Mouse (Mus musculus) forebrain, embryonic 11.5 days (tissue): ENCODE measurements at regions not wholly inside any gene's neighbourhood (a gene's known extent, or its start where the extent isn't known, plus 50 kb on each side); places are given as distances from the start of the nearest gene placed in this dataset.

Source experiments
- ATAC-seq: fragments of 200-750 bp; cut with Nextera tagmentation; replicated peaks from 2 replicates; pipeline ENCODE4 v1.8.0; 2017; ENCODE audit warnings: moderate TSS enrichment; ENCODE audit not compliant: low FRiP score
- DNase-seq: peaks from one replicate; pipeline ENCODE4 v3.0.0-alpha.2; 2017; ENCODE audit warnings: low spot score
- H3K27ac ChIP-seq: fragments of 300-500 bp; sonication (generic); 2 replicates; pipeline ENCODE4 v1.5.1; 2014; ENCODE audit warnings: low read depth, low read length
- H3K27me3 ChIP-seq: fragments of 300-500 bp; sonication (generic); 2 replicates; pipeline ENCODE4 v1.6.1; 2014; ENCODE audit warnings: mild to moderate bottlenecking, low read length, mixed read lengths; ENCODE audit not compliant: control insufficient read depth, insufficient read depth
- H3K36me3 ChIP-seq: fragments of 300-500 bp; sonication (generic); 2 replicates; pipeline ENCODE4 v1.6.1; 2014; ENCODE audit warnings: mild to moderate bottlenecking, low read length, moderate library complexity, mixed read lengths; ENCODE audit not compliant: control insufficient read depth, insufficient read depth
- H3K4me1 ChIP-seq: fragments of 300-500 bp; sonication (generic); replicated peaks from 2 replicates; pipeline ENCODE4 v1.6.1; 2014; ENCODE audit warnings: low read length, mixed read lengths; ENCODE audit not compliant: control insufficient read depth, insufficient read depth
- H3K4me2 ChIP-seq: fragments of 300-500 bp; sonication (generic); 2 replicates; pipeline ENCODE4 v1.6.1; 2014; ENCODE audit warnings: low read depth, mild to moderate bottlenecking, low read length, moderate library complexity, mixed read lengths; ENCODE audit not compliant: severe bottlenecking
- H3K4me3 ChIP-seq: fragments of 300-500 bp; sonication (generic); 2 replicates; pipeline ENCODE4 v1.5.1; 2014; ENCODE audit warnings: low read depth, low read length
- H3K9ac ChIP-seq: fragments of 300-500 bp; sonication (generic); 2 replicates; pipeline ENCODE4 v1.6.1; 2014; ENCODE audit warnings: low read length
- H3K9me3 ChIP-seq: fragments of 300-500 bp; sonication (generic); 2 replicates; pipeline ENCODE4 v1.6.1; 2016; ENCODE audit warnings: low read length, mixed read lengths; ENCODE audit not compliant: control insufficient read depth
- WGBS: fragments of 180-500 bp; shearing (Covaris S2); extraction: QIAGEN DNeasy Blood & Tissue Kit; methylation state at CpG from one replicate; pipeline ENCODE4 v1.1.7; 2014; 5-methylcytosine and 5-hydroxymethylcytosine counted together

DNA sequence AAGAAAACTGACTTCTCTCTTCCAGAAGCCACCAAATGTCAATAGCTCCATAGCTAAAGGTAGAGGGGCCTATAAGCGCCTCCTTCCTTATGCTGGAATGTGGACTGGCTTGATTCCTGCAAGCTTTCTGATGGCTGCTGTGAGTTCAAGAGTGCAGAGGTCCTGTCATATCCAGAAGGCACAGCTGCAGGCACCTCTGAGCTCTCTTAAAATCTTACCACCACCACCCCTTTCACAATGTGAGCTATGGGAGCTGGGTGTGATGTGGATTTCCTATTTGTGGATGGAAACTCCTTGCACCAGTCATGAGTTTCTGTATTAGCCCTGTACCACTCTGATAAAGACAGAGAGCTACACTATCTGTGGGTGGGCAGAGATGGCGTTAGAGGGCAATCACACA is 161.2 kb upstream of the Sox2 start:
- no peak for DNase-seq

DNA sequence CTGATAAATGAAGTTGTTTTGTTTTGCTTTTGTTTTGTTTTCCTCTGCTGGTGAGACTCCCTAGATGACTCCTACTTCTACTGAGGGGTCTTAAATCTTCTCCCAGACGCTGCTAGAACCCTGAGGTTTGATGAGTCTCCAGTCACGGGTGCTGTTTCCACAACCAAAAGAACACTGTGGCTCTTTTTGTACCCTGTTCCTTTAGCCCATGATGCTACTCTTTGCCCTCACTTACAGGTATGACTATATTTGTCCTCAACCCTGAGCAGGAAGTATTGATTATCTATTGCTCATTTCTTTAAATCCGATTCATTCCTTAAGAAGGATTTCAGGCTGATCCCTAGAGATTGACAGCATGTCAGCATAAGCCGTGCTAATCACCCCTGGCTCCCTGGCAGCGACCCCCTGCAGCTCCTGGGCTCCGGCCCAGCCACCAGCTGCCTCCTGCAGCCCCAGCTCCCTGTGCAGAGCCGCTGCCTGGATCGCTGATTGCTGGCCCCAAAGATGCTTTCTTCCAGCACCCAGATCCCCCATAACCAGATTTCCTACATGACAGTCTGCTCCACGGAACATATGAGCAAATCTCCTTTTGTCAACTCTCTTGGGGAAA is 163.7 kb upstream of the Sox2 start:
- no peak overlapping the region for H3K9ac ChIP-seq
- H3K4me2 ChIP-seq, result no peak overlapping the region
- H3K27me3 ChIP-seq, result no peaks in the 10 kb centered on the region
- H3K9me3 ChIP-seq, result no peaks in the 10 kb centered on the region
- H3K27ac ChIP-seq, result no peak overlapping the region
- DNase-seq (no peak), ATAC-seq (no peak)
- peaks cover 4% of the 10 kb centered on the region; the same call in 1 of the 2 replicates for H3K4me1 ChIP-seq
- no peak overlapping the region for H3K4me3 ChIP-seq
- no peaks in the 10 kb centered on the region for H3K36me3 ChIP-seq
- 6% methylated on average over 9 of the region's 9 CpGs for WGBS

More for the DNA sequence above, 161.2 kb upstream of the Sox2 start:
- Histone ChIP-seq H3K4me3 (no peak overlapping the region), H3K9ac (no peak overlapping the region), H3K27ac (no peak overlapping the region), H3K27me3 (no peaks in the 10 kb centered on the region), H3K4me1 (peaks cover 4% of the 10 kb centered on the region; the same call in 1 of the 2 replicates), H3K9me3 (no peaks in the 10 kb centered on the region), H3K36me3 (no peaks in the 10 kb centered on the region), H3K4me2 (no peak overlapping the region)
- WGBS, result 79% methylated on average over 2 of the region's 2 CpGs
- ATAC-seq, result no peak

DNA sequence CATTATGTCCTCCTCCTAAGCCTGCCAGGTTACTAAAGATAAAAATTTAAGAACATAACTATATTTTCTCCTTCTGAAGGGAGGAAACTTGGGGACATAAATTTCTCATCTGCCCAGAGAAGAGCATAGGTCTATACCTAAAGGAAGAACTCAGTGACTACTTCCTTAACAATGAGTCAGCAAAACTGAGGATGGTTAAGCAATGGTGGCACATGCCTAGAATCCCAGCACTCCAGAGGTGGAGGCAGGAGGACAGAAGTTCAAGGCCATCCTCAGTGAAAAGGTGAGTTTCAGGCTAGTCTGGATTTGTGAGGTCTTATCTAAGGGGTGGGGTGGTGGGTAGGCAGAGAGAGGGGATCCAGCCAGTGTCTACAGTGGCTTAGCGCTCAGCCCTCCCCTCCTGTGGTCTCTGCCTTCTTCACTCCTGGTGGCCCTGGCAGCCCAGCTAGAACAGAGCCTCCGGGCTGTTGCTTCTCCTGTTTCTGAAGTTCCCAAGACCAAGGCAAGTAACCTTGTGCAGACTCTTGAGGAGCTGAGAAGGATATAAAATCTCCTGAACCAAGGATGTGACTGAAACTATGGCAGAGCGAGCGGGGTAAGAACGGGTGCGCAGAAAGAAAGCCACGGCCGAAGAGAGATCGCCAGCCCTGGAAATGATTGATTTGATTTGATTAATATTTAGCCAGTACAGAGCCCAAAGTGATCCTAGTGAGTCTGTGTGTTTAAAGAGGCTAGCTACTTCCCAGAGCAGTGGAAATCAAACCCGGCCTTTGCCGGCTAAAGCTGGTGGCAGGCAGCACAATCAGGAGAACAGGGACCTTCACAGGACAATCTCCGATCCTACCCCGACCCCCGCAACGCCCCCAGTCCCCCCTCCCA is 164.6 kb upstream of the Sox2 start:
- no peaks in the 10 kb centered on the region for H3K36me3 ChIP-seq
- H3K4me1 ChIP-seq, result peaks cover 4% of the 10 kb centered on the region; the same call in 1 of the 2 replicates
- no peak overlapping the region for H3K4me3 ChIP-seq
- no peak for ATAC-seq
- H3K9ac ChIP-seq, result no peak overlapping the region; the same call in 1 of the 2 replicates
- WGBS, result 42% methylated on average over 15 of the region's 15 CpGs
- no peak overlapping the region for H3K27ac ChIP-seq
- no peak for DNase-seq
- no peaks in the 10 kb centered on the region for H3K9me3 ChIP-seq
- no peak overlapping the region for H3K4me2 ChIP-seq
- no peaks in the 10 kb centered on the region for H3K27me3 ChIP-seq

DNA sequence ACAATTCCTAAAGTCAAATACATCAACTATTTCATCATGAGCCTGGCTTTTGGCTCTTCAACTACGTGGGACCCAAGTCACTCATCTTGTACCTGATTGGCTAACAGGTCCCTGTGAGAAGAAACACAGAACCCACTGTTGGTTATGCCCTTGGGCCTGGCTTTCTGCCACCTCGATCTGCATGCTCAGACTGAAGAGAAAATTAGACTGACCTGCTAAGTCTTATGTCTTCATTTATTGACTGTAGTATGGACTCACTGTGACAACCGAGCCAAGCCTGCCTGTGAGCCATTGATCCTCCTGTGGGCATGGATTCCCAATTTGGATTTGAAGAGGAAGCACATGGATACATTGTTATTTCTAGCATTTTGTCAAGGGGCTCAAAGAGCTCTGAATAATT is 166.3 kb upstream of the Sox2 start:
- DNase-seq, result no peak
- Histone ChIP-seq H3K9ac (no peak overlapping the region), H3K36me3 (no peaks in the 10 kb centered on the region), H3K27me3 (no peaks in the 10 kb centered on the region), H3K4me3 (no peak overlapping the region), H3K4me1 (peaks cover 4% of the 10 kb centered on the region; the same call in 1 of the 2 replicates), H3K9me3 (no peaks in the 10 kb centered on the region), H3K4me2 (no peak overlapping the region), H3K27ac (no peak overlapping the region)
- no peak for ATAC-seq
- 83% methylated on average over 3 of the region's 3 CpGs for WGBS

DNA sequence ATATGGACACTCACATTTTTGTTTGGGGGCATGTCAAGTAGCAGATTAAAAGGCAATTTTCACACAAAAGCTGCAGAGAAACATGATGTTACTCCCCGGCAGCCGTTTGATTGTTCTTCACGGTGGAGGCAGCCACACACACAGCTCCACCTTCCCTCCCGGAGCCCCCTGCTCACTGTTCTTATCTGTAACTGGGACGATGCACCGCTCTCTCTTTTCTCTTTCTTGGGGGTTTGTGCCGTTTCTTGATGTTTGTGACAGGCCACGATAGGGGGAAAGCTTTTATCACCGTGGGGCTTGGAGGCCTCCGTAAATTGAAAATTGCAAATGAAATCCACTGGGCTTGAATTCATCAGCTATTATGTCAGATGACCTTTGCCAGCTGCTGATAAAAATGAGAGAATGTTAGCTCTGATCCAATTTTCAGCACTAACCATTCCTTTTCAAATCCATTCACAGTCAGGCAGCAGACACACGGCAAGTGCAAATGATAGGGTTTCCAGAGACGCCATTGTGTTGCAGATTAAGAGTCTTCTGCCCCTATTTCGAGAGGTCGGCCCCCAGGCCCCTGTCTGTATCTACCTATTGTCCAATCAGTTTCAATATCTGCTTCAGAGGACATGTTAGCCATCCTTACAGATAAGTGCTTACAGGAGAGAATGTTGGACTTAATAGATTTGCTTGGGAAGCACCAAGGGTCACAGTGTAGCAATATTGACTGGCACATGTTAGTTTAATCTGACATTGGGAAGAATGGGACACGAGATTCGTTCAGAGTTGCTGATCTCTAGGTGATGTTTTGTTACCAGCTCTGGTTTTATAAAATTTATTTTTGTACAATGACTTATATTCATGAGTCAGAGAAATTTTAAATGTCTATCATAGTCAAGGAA is 168.1 kb upstream of the Sox2 start:
- ATAC-seq, result no peak
- H3K4me2 ChIP-seq, result no peak overlapping the region
- DNase-seq, result no peak
- no peak overlapping the region for H3K4me3 ChIP-seq
- no peak overlapping the region; the same call in 1 of the 2 replicates for H3K9ac ChIP-seq
- peaks cover 4% of the 10 kb centered on the region; the same call in 1 of the 2 replicates for H3K4me1 ChIP-seq
- no peaks in the 10 kb centered on the region for H3K9me3 ChIP-seq
- 27% methylated on average over 16 of the region's 16 CpGs for WGBS
- H3K27ac ChIP-seq, result no peak overlapping the region
- H3K36me3 ChIP-seq, result no peaks in the 10 kb centered on the region
- no peaks in the 10 kb centered on the region for H3K27me3 ChIP-seq

DNA sequence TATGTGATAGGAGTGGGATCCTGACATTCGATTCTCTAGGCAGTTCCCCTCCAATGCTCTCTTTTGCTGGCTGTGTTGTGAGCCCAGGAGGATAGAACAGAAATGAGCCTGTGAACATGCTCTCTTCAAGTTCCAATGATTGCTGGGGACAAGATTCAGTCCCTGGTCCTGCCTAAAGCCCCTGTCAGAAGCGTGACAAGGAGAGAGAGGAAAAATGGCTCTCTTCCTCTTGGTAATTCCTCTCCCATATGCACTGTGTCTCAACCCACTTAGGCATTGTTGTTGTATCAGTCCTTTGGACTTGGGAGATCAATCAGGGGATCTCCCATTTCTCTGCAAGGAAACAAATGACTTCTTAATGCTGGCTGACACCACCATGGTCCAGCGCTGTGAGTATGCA is 168.9 kb upstream of the Sox2 start:
- Histone ChIP-seq H3K9me3 (no peaks in the 10 kb centered on the region), H3K4me2 (no peak overlapping the region), H3K4me3 (no peak overlapping the region), H3K9ac (no peak overlapping the region), H3K36me3 (no peaks in the 10 kb centered on the region), H3K4me1 (peaks cover under 1% of the 10 kb centered on the region; the same call in 1 of the 2 replicates), H3K27ac (no peak overlapping the region), H3K27me3 (no peaks in the 10 kb centered on the region)
- ATAC-seq, result no peak
- 56% methylated on average over 3 of the region's 3 CpGs for WGBS
- DNase-seq, result no peak

DNA sequence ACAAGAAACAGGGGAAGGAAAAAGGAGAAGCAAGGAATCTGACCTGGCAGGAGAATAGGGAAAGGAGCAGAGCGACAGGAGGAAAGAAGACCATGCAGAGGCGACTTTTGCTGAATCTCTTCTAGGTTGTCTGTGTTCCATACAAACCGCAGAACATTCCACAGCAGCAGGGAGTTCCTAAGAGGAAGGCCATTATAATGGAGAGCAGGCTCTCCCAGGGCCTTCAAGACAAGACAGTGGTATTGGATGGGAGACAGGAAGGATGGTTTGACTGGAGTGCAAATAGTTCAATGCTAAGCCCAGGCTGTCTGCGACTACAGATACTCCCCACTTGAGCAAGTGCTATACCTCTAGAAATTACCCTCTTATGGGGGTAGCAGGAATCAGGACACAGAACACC is 176.1 kb upstream of the Sox2 start:
- Histone ChIP-seq H3K27me3 (no peaks in the 10 kb centered on the region), H3K9me3 (no peaks in the 10 kb centered on the region), H3K9ac (no peak overlapping the region), H3K4me2 (no peak overlapping the region), H3K4me1 (no peaks in the 10 kb centered on the region), H3K27ac (no peak overlapping the region), H3K36me3 (no peaks in the 10 kb centered on the region), H3K4me3 (no peak overlapping the region)
- 45% methylated on average over 4 of the region's 4 CpGs for WGBS
- DNase-seq (no peak), ATAC-seq (no peak)

DNA sequence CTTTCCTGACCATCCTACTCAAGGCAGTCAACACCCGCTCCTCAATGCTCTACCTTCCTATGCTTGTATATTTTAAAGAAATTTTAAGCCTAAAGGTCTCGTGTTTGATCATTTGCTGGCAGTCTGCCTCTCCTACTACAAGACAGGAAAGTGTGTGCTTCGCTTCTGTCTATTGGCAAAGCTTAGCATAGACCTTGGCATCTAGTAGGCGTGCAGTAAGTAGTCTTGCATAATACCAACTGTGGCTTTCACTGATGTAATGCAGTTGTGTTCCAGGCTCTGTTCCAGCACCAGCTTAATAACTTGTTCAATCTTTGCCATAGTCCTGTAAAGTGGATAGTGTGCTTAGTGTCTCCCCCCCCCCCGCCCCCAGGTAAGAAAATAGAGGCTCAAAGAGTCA is 179.5 kb upstream of the Sox2 start:
- no peak overlapping the region for H3K9ac ChIP-seq
- no peaks in the 10 kb centered on the region for H3K36me3 ChIP-seq
- DNase-seq (no peak), ATAC-seq (no peak)
- H3K27me3 ChIP-seq, result no peaks in the 10 kb centered on the region
- H3K4me1 ChIP-seq, result no peaks in the 10 kb centered on the region; the same call in 1 of the 2 replicates
- no peaks in the 10 kb centered on the region for H3K9me3 ChIP-seq
- H3K27ac ChIP-seq, result no peak overlapping the region
- no peak overlapping the region for H3K4me3 ChIP-seq
- no peak overlapping the region for H3K4me2 ChIP-seq
- WGBS, result 91% methylated on average over 5 of the region's 5 CpGs
